Mouse (Mus musculus) liver, adult 10 weeks (tissue): Measurements from ENCODE around the gene Ywhae. TPM values are rescaled to one million over a fixed set of nuclear protein-coding genes. Genes with fewer than 3 reads are reported as not detected.

ENCODE experiments used
- polyA plus RNA-seq: library from polyadenylated mRNA; stranded (reverse); fragments of 350-450 nt; fragmentation: Illumina TruSeq; extraction: RNeasy Lipid Tissue Mini Kit (QIAGEN cat#74804); gene quantifications from one replicate; pipeline ENCODE4 v1.2.3, GENCODE M21; 2014; ENCODE audit warnings: low read depth, low replicate concordance

The Ywhae gene
- 577 TPM for polyA plus RNA-seq

GRCm38 (mm10) chr11:75732434-75733226, at the start of gene Ywhae:
Gene Ywhae (plus strand): TSS chr11:75732869.

GRCm38 (mm10) chr11:75796029-75796445, 63.4 kb downstream of the Ywhae start, which contains the start of gene Doc2b:
Gene Doc2b (minus strand): TSS chr11:75796049.

Other genes starting within 250 kb of the Ywhae start
- 23.2 TPM for gene Prpf8, start 246.1 kb upstream of the Ywhae start, polyA plus RNA-seq
- gene Rilp, start 222.8 kb upstream of the Ywhae start, polyA plus RNA-seq = 3.7 TPM
- gene Scarf1, start 219.3 kb upstream of the Ywhae start, polyA plus RNA-seq = 0.40 TPM
- 1.4 TPM for gene Slc43a2, start 201.2 kb upstream of the Ywhae start, polyA plus RNA-seq
- 56.5 TPM for gene Pitpna, start 144.8 kb upstream of the Ywhae start, polyA plus RNA-seq
- gene Inpp5k, start 101.9 kb upstream of the Ywhae start, polyA plus RNA-seq = 12.9 TPM
- 2.9 TPM for gene Myo1c, start 82.4 kb upstream of the Ywhae start, polyA plus RNA-seq
- 101 TPM for gene Crk, start 53.6 kb upstream of the Ywhae start, polyA plus RNA-seq
- not detected for gene Doc2b, start 63.2 kb downstream of the Ywhae start, polyA plus RNA-seq
- 0.24 TPM for gene Rph3al, start 205.6 kb downstream of the Ywhae start, polyA plus RNA-seq